12 mouse cellular contexts compared by ENCODE assay signal in genomic region chr2:164433278-164433895, GRCm38 (mm10). TPM values are rescaled to one million over a fixed set of nuclear protein-coding genes. Genes with fewer than 3 reads are reported as not detected.
DNase-seq lines count a peak whose midpoint lies in the region; ATAC-seq and TF ChIP-seq lines count a peak whose summit lies in the region.
"Had no signal": no experiment of that assay in that cellular context is flagged by ENCODE, and none has a peak within 500 bp of the region (broad histone marks: within the 10 kb centered on the region; RNA-seq: fewer than 3 reads in every experiment).

No protein-coding gene starts in this region.

- no peaks in the 10 kb centered on the region for H3K27me3 ChIP-seq in embryonic facial prominence, embryonic 12.5 days
- no peaks in the 10 kb centered on the region for H3K27me3 ChIP-seq in kidney, embryonic 15.5 days
- no peaks in the 10 kb centered on the region for H3K27me3 ChIP-seq in myocyte (ENCODE audit: control insufficient read depth, insufficient read depth, insufficient read length)
- H3K27me3 ChIP-seq: neural tube, embryonic 12.5 days had no signal

- WGBS in embryonic facial prominence, embryonic 12.5 days = 69% methylated on average over 9 of the region's 9 CpGs
- 54% methylated on average over 9 of the region's 9 CpGs for WGBS in kidney, embryonic 15.5 days

- peaks cover 63% of the 10 kb centered on the region for H3K79me2 ChIP-seq in myocyte (ENCODE audit: control insufficient read depth, insufficient read depth)

- peak overlapping the region; percentile 89; the same call in 1 of the 2 replicates for H3K27ac ChIP-seq in layer of hippocampus, adult 2 months
- H3K27ac ChIP-seq in embryonic facial prominence, embryonic 12.5 days = 0 out of 2 replicates have a peak overlapping the region, but pooled peaks have one; percentile 13
- peak overlapping the region; percentile 93 for H3K27ac ChIP-seq in kidney, embryonic 15.5 days
- H3K27ac ChIP-seq: forebrain, embryonic 12.5 days; macrophage; neural tube, embryonic 12.5 days had no signal

- no peaks in the 10 kb centered on the region for H3K9me3 ChIP-seq in embryonic facial prominence, embryonic 12.5 days
- H3K9me3 ChIP-seq in kidney, embryonic 15.5 days (replicated peaks) = no peaks in the 10 kb centered on the region
- H3K9me3 ChIP-seq: forebrain, embryonic 12.5 days; neural tube, embryonic 12.5 days had no signal

- TF ChIP-seq CTCF in layer of hippocampus, adult 2 months (conservative IDR thresholded peaks at IDR 0.05) = no peak

- H3K4me2 ChIP-seq in embryonic facial prominence, embryonic 12.5 days (replicated peaks) = peak overlapping the region; percentile 31
- peak overlapping the region; percentile 46 for H3K4me2 ChIP-seq in kidney, embryonic 15.5 days
- peak overlapping the region; percentile 84 for H3K4me2 ChIP-seq in myocyte (ENCODE audit: low read depth)
- H3K4me2 ChIP-seq: forebrain, embryonic 12.5 days; neural tube, embryonic 12.5 days had no signal

- peaks cover 68% of the 10 kb centered on the region for H3K4me1 ChIP-seq in embryonic facial prominence, embryonic 12.5 days
- H3K4me1 ChIP-seq in kidney, embryonic 15.5 days = peaks cover 89% of the 10 kb centered on the region

- H3K4me3 ChIP-seq in layer of hippocampus, adult 2 months = no peak overlapping the region; the same call in 1 of the 2 replicates
- H3K4me3 ChIP-seq in embryonic facial prominence, embryonic 12.5 days = no peak overlapping the region
- H3K4me3 ChIP-seq in kidney, embryonic 15.5 days (replicated peaks) = no peak overlapping the region
- peak overlapping the region; percentile 2 for H3K4me3 ChIP-seq in myocyte
- H3K4me3 ChIP-seq: forebrain, embryonic 12.5 days; neural tube, embryonic 12.5 days had no signal

- H3K9ac ChIP-seq in embryonic facial prominence, embryonic 12.5 days = no peak overlapping the region
- peak overlapping the region; percentile 32; the same call in 1 of the 2 replicates for H3K9ac ChIP-seq in kidney, embryonic 15.5 days
- H3K9ac ChIP-seq: forebrain, embryonic 12.5 days; neural tube, embryonic 12.5 days had no signal

- H3K36me3 ChIP-seq in embryonic facial prominence, embryonic 12.5 days = peaks cover 7% of the 10 kb centered on the region; the same call in 1 of the 2 replicates
- peaks cover 12% of the 10 kb centered on the region for H3K36me3 ChIP-seq in kidney, embryonic 15.5 days
- peaks cover 15% of the 10 kb centered on the region for H3K36me3 ChIP-seq in myocyte (ENCODE audit: control insufficient read depth, insufficient read depth)
- H3K36me3 ChIP-seq: forebrain, embryonic 12.5 days; neural tube, embryonic 12.5 days had no signal

- no peak for ATAC-seq in embryonic facial prominence, embryonic 12.5 days (ENCODE audit: insufficient number of reproducible peaks, insufficient read depth, low FRiP score, low TSS enrichment)
- ATAC-seq in kidney, embryonic 15.5 days (replicated peaks; ENCODE audit: low FRiP score) = no peak

- no peak overlapping the region for H3ac ChIP-seq in myocyte (ENCODE audit: control insufficient read depth, insufficient read length)

- DNase-seq in layer of hippocampus, adult 2 months (ENCODE audit: low spot score in 2 of 2) = no peak
- no peak for DNase-seq in layer of hippocampus, postnatal 14 days (ENCODE audit: low spot score in 2 of 2)
- no peak for DNase-seq in T-cell, adult 2 months (ENCODE audit: low spot score)
- no peak for DNase-seq in cerebellum, adult 9-10 months
- DNase-seq: adrenal gland, postnatal 25 days; cerebellum, adult 2 months had no signal

- no peak for TF ChIP-seq POLR2A in myocyte (IDR thresholded peaks at IDR 0.05; ENCODE audit: insufficient read length, low read depth)

TF ChIP-seq in myocyte, 11 proteins besides CTCF, POLR2A, EP300 and RAD21:
- no peak for TF ChIP-seq CEBPB (IDR thresholded peaks at IDR 0.05; ENCODE audit: insufficient read depth, poor library complexity, severe bottlenecking)
- TF ChIP-seq MYOG (IDR thresholded peaks at IDR 0.05; ENCODE audit: control insufficient read depth in 1 of 3, insufficient read depth in 1 of 3, insufficient read length in 2 of 3, low read depth in 2 of 3) = no peak
- TF ChIP-seq REST (IDR thresholded peaks at IDR 0.05; ENCODE audit: insufficient read depth, insufficient read length) = no peak

RNA-seq across cellular contexts. Expression of gene Sdc4, which starts 10.3 kb away (rescaled TPM):
- 100 to 1,000 TPM; 122 to 137 TPM for total RNA-seq in layer of hippocampus, adult 2 months (2021)
- 100 to 1,000 TPM; 117 to 137 TPM for total RNA-seq in layer of hippocampus, postnatal 14 days (2021)
- polyA plus RNA-seq in embryonic facial prominence, embryonic 12.5 days (2016; fragmentation: Nextera tagmentation; extraction: Ambion mirVana) = 42.6 and 44.4 TPM in 2 replicates
- polyA plus RNA-seq in kidney, embryonic 15.5 days (2015; fragmentation: Nextera tagmentation; extraction: Ambion mirVana) = 149 and 161 TPM in 2 replicates
- polyA plus RNA-seq in myocyte (2012; fragmentation: generic; extraction: Trizol) = 52.4 TPM

RNA-seq across cellular contexts. Expression of gene Sys1, which starts 23.4 kb away (rescaled TPM):
- 10 to 100 TPM; 40.8 to 41.0 TPM for total RNA-seq in layer of hippocampus, adult 2 months (2021)
- total RNA-seq in layer of hippocampus, postnatal 14 days (2021) = 10 to 100 TPM; 39.1 to 44.7 TPM
- 65.4 and 66.8 TPM in 2 replicates for polyA plus RNA-seq in embryonic facial prominence, embryonic 12.5 days (2016; fragmentation: Nextera tagmentation; extraction: Ambion mirVana)
- polyA plus RNA-seq in kidney, embryonic 15.5 days (2015; fragmentation: Nextera tagmentation; extraction: Ambion mirVana) = 59.2 and 64.2 TPM in 2 replicates
- 47.6 TPM for polyA plus RNA-seq in myocyte (2012; fragmentation: generic; extraction: Trizol)

RNA-seq across cellular contexts. Expression of gene Gm20458, which starts 27.4 kb away (rescaled TPM):
- 1 to 10 TPM; 6.2 to 6.9 TPM for total RNA-seq in layer of hippocampus, adult 2 months (2021)
- 10 to 100 TPM; 12.7 to 18.8 TPM for total RNA-seq in layer of hippocampus, postnatal 14 days (2021)
- 6.1 and 6.5 TPM in 2 replicates for polyA plus RNA-seq in embryonic facial prominence, embryonic 12.5 days (2016; fragmentation: Nextera tagmentation; extraction: Ambion mirVana)
- polyA plus RNA-seq in kidney, embryonic 15.5 days (2015; fragmentation: Nextera tagmentation; extraction: Ambion mirVana) = 7.7 and 8.3 TPM in 2 replicates
- 31.6 TPM for polyA plus RNA-seq in myocyte (2012; fragmentation: generic; extraction: Trizol)

RNA-seq across cellular contexts. Expression of gene Matn4, which starts 28.4 kb away (rescaled TPM):
- total RNA-seq in layer of hippocampus, adult 2 months (2021) = 10 to 100 TPM; 10.3 to 11.2 TPM
- 10 to 100 TPM; 21.2 to 21.6 TPM for total RNA-seq in layer of hippocampus, postnatal 14 days (2021)
- polyA plus RNA-seq in embryonic facial prominence, embryonic 12.5 days (2016; fragmentation: Nextera tagmentation; extraction: Ambion mirVana) = 36.2 and 43.9 TPM in 2 replicates
- polyA plus RNA-seq in kidney, embryonic 15.5 days (2015; fragmentation: Nextera tagmentation; extraction: Ambion mirVana) = 1.1 and 2.4 TPM in 2 replicates
- 0.01 TPM for polyA plus RNA-seq in myocyte (2012; fragmentation: generic; extraction: Trizol)
- polyA plus RNA-seq: macrophage had no signal

RNA-seq across cellular contexts. Expression of gene Rbpjl, which starts 30.4 kb away (rescaled TPM):
- under 1 TPM; 0.07 to 0.46 TPM for total RNA-seq in layer of hippocampus, adult 2 months (2021)
- total RNA-seq in layer of hippocampus, postnatal 14 days (2021) = under 1 TPM; 0.41 to 0.91 TPM
- 0.46 and 0.53 TPM in 2 replicates for polyA plus RNA-seq in embryonic facial prominence, embryonic 12.5 days (2016; fragmentation: Nextera tagmentation; extraction: Ambion mirVana)
- 0.05 and 0.08 TPM in 2 replicates for polyA plus RNA-seq in kidney, embryonic 15.5 days (2015; fragmentation: Nextera tagmentation; extraction: Ambion mirVana)
- polyA plus RNA-seq in myocyte (2012; fragmentation: generic; extraction: Trizol) = 0.06 TPM
- total RNA-seq: adrenal gland, postnatal 25 days had no signal
- polyA plus RNA-seq: macrophage had no signal

Comparison
In these comparisons a context has a peak if more than half of its experiments do, and no peak if none do; other contexts are left out.
1. H3K27ac ChIP-seq: peak in every context shown above with its lines; median percentile 93 in kidney, embryonic 15.5 days; 89 in layer of hippocampus, adult 2 months; 13 in embryonic facial prominence, embryonic 12.5 days.
2. H3K4me2 ChIP-seq: peak in every context shown above with its lines; median percentile 84 in myocyte; 46 in kidney, embryonic 15.5 days; 31 in embryonic facial prominence, embryonic 12.5 days.